Mouse (Mus musculus) neural tube, embryonic 13.5 days (tissue): ENCODE data around the gene Dgkh. TPM values are rescaled to one million over a fixed set of nuclear protein-coding genes. Genes with fewer than 3 reads are reported as not detected.
A peak's percentile ranks its signal among the peaks of the same experiment; 100 is the strongest.
"Not testable (repeated sequence)": the region's sequence is repeated elsewhere in the genome, so short reads cannot be mapped to it uniquely, and the experiment has no call there.

Experiments used
- ATAC-seq: fragments of 200-750 bp; cut with Nextera tagmentation; 2 replicates; pipeline ENCODE4 v1.8.0; 2017; ENCODE audit warnings: low read depth, mild to moderate bottlenecking, moderate TSS enrichment, moderate library complexity
- H3K27ac ChIP-seq: fragments of 300-500 bp; sonication (generic); replicated peaks from 2 replicates; pipeline ENCODE4 v1.5.1; 2015; ENCODE audit warnings: moderate library complexity, mild to moderate bottlenecking, inconsistent platforms
- H3K27me3 ChIP-seq: fragments of 300-500 bp; sonication (generic); 2 replicates; pipeline ENCODE4 v1.6.1; 2015; ENCODE audit warnings: mild to moderate bottlenecking, inconsistent platforms
- H3K36me3 ChIP-seq: fragments of 300-500 bp; sonication (generic); 2 replicates; pipeline ENCODE4 v1.6.1; 2015; ENCODE audit warnings: mild to moderate bottlenecking, inconsistent platforms
- H3K4me1 ChIP-seq: fragments of 300-500 bp; sonication (generic); replicated peaks from 2 replicates; pipeline ENCODE4 v1.6.1; 2015; ENCODE audit warnings: inconsistent platforms
- H3K4me2 ChIP-seq: fragments of 300-500 bp; sonication (generic); 2 replicates; pipeline ENCODE4 v1.6.1; 2015; ENCODE audit warnings: inconsistent platforms, mild to moderate bottlenecking, moderate library complexity
- H3K4me3 ChIP-seq: fragments of 300-500 bp; sonication (generic); 2 replicates; pipeline ENCODE4 v1.5.1; 2015; ENCODE audit warnings: mild to moderate bottlenecking, inconsistent platforms
- H3K9ac ChIP-seq: fragments of 300-500 bp; sonication (generic); 2 replicates; pipeline ENCODE4 v1.6.1; 2015; ENCODE audit warnings: moderate library complexity, mild to moderate bottlenecking, inconsistent platforms
- H3K9me3 ChIP-seq: fragments of 300-500 bp; sonication (generic); 2 replicates; pipeline ENCODE4 v1.6.1; 2016; ENCODE audit warnings: inconsistent platforms
- WGBS: fragments of 180-500 bp; shearing (Covaris S2); methylation state at CpG from one replicate; pipeline ENCODE4 v1.1.7; 2015; 5-methylcytosine and 5-hydroxymethylcytosine counted together
- polyA plus RNA-seq: library from polyadenylated mRNA; unstranded; fragments of >200 nt; fragmentation: Nextera tagmentation; extraction: Ambion mirVana; gene quantifications from 2 replicates; pipeline ENCODE4 v1.2.1, GENCODE M21; 2015

Dgkh gene
- polyA plus RNA-seq, 1 experiment from 2014 or later: 16.3 TPM

GRCm38 (mm10) chr14:78734203-78734602, 1.6 kb upstream of the Dgkh start:
- ATAC-seq, H3K27ac ChIP-seq, H3K9ac ChIP-seq, H3K36me3 ChIP-seq, H3K4me3 ChIP-seq, H3K9me3 ChIP-seq: not testable (repeated sequence)
- Histone ChIP-seq H3K4me1 (peaks cover 35% of the 10 kb centered on the region), H3K4me2 (peak overlapping the region; percentile 97), H3K27me3 (0 out of 2 replicates have a peak, but pooled peaks cover 11% of the 10 kb centered on the region)
- 29% methylated on average over 5 of the region's 5 CpGs for WGBS

GRCm38 (mm10) chr14:78733366-78734076, 945 bp upstream of the Dgkh start:
- H3K27ac ChIP-seq: peak overlapping the region; percentile 94
- no peaks in the 10 kb centered on the region for H3K36me3 ChIP-seq
- H3K9ac ChIP-seq: peak overlapping the region; percentile 93
- no peaks in the 10 kb centered on the region for H3K9me3 ChIP-seq
- WGBS: 18% methylated on average over 12 of the region's 12 CpGs
- H3K4me1 ChIP-seq: peaks cover 35% of the 10 kb centered on the region
- ATAC-seq: no peak
- H3K4me2 ChIP-seq: peak overlapping the region; percentile 97
- H3K4me3 ChIP-seq: peak overlapping the region; percentile 85
- 0 out of 2 replicates have a peak, but pooled peaks cover 11% of the 10 kb centered on the region for H3K27me3 ChIP-seq

- H3K27ac ChIP-seq: peak overlapping the region; percentile 94
- under 1% methylated on average over 62 of the region's 90 CpGs for WGBS
- H3K9me3 ChIP-seq: no peaks in the 10 kb centered on the region
- H3K36me3 ChIP-seq: no peaks in the 10 kb centered on the region
- 0 out of 2 replicates have a peak, but pooled peaks cover 11% of the 10 kb centered on the region for H3K27me3 ChIP-seq
- peak overlapping the region; percentile 85 for H3K4me3 ChIP-seq
- peak overlapping the region; percentile 97 for H3K4me2 ChIP-seq
- peak overlapping the region; percentile 93 for H3K9ac ChIP-seq
- ATAC-seq: peak; percentile 61
- peaks cover 35% of the 10 kb centered on the region for H3K4me1 ChIP-seq
These were observed 542 bp downstream of the Dgkh start for GRCm38 (mm10) chr14:78731852-78732616.

GRCm38 (mm10) chr14:78731240-78731639, 1.3 kb downstream of the Dgkh start:
- Histone ChIP-seq H3K9ac (peak overlapping the region; percentile 93), H3K27me3 (peaks cover 15% of the 10 kb centered on the region; the same call in 1 of the 2 replicates), H3K36me3 (no peaks in the 10 kb centered on the region), H3K4me1 (peaks cover 35% of the 10 kb centered on the region), H3K4me2 (peak overlapping the region; percentile 97), H3K27ac (no peak overlapping the region), H3K4me3 (peak overlapping the region; percentile 85), H3K9me3 (no peaks in the 10 kb centered on the region)
- no peak for ATAC-seq
- 6% methylated on average over 12 of the region's 12 CpGs for WGBS

- H3K27ac ChIP-seq: no peak overlapping the region
- peak overlapping the region; percentile 92 for H3K4me2 ChIP-seq
- no peak for ATAC-seq
- peak overlapping the region; percentile 80 for H3K9ac ChIP-seq
- H3K4me1 ChIP-seq: peaks cover 36% of the 10 kb centered on the region
- no peaks in the 10 kb centered on the region for H3K9me3 ChIP-seq
- peaks cover 9% of the 10 kb centered on the region; the same call in 1 of the 2 replicates for H3K27me3 ChIP-seq
- peak overlapping the region; percentile 62; the same call in 1 of the 2 replicates for H3K4me3 ChIP-seq
- WGBS: 22% methylated on average over 13 of the region's 13 CpGs
- no peaks in the 10 kb centered on the region for H3K36me3 ChIP-seq
These were observed 6.6 kb downstream of the Dgkh start for GRCm38 (mm10) chr14:78725976-78726375.

GRCm38 (mm10) chr14:78725307-78725956, 7.1 kb downstream of the Dgkh start:
- ATAC-seq: peak; percentile 59
- Histone ChIP-seq H3K4me3 (peak overlapping the region; percentile 62), H3K4me1 (peaks cover 30% of the 10 kb centered on the region), H3K9ac (peak overlapping the region; percentile 80), H3K27me3 (peaks cover 9% of the 10 kb centered on the region; the same call in 1 of the 2 replicates), H3K27ac (0 out of 2 replicates have a peak overlapping the region, but pooled peaks have one; percentile 52), H3K36me3 (no peaks in the 10 kb centered on the region), H3K9me3 (no peaks in the 10 kb centered on the region), H3K4me2 (peak overlapping the region; percentile 92)
- WGBS: 1% methylated on average over 26 of the region's 26 CpGs

- peaks cover 9% of the 10 kb centered on the region; the same call in 1 of the 2 replicates for H3K27me3 ChIP-seq
- H3K9me3 ChIP-seq: no peaks in the 10 kb centered on the region
- ATAC-seq: peak; percentile 85
- peak overlapping the region; percentile 62 for H3K4me3 ChIP-seq
- peak overlapping the region; percentile 92 for H3K4me2 ChIP-seq
- H3K27ac ChIP-seq: peak overlapping the region; percentile 52; the same call in 1 of the 2 replicates
- no peaks in the 10 kb centered on the region for H3K36me3 ChIP-seq
- H3K4me1 ChIP-seq: peaks cover 23% of the 10 kb centered on the region
- WGBS: under 1% methylated on average over 52 of the region's 52 CpGs
- H3K9ac ChIP-seq: peak overlapping the region; percentile 80
These were observed 7.9 kb downstream of the Dgkh start for GRCm38 (mm10) chr14:78724414-78725306.

- H3K9ac ChIP-seq, H3K27me3 ChIP-seq, H3K36me3 ChIP-seq, H3K27ac ChIP-seq, H3K9me3 ChIP-seq, ATAC-seq, H3K4me3 ChIP-seq, H3K4me2 ChIP-seq: not testable (repeated sequence)
- H3K4me1 ChIP-seq: peaks cover 22% of the 10 kb centered on the region
- WGBS: 91% methylated on average over 4 of the region's 4 CpGs
These were observed 8.9 kb downstream of the Dgkh start for GRCm38 (mm10) chr14:78723655-78724054.

GRCm38 (mm10) chr14:78722031-78722430, 10.5 kb downstream of the Dgkh start:
- no peak overlapping the region for H3K4me2 ChIP-seq
- ATAC-seq: no peak
- H3K4me3 ChIP-seq: no peak overlapping the region
- no peak overlapping the region for H3K9ac ChIP-seq
- peaks cover 9% of the 10 kb centered on the region; the same call in 1 of the 2 replicates for H3K27me3 ChIP-seq
- H3K4me1 ChIP-seq: peaks cover 22% of the 10 kb centered on the region
- H3K27ac ChIP-seq: no peak overlapping the region
- peaks cover 9% of the 10 kb centered on the region for H3K36me3 ChIP-seq
- 64% methylated on average over 5 of the region's 5 CpGs for WGBS
- no peaks in the 10 kb centered on the region for H3K9me3 ChIP-seq

- H3K36me3 ChIP-seq: peaks cover 9% of the 10 kb centered on the region
- no peaks in the 10 kb centered on the region for H3K4me1 ChIP-seq
- no peaks in the 10 kb centered on the region for H3K27me3 ChIP-seq
- H3K27ac ChIP-seq: no peak overlapping the region
- H3K4me2 ChIP-seq: no peak overlapping the region
- no peak for ATAC-seq
- H3K4me3 ChIP-seq: no peak overlapping the region
- H3K9me3 ChIP-seq: no peaks in the 10 kb centered on the region
- 95% methylated on average over 7 of the region's 7 CpGs for WGBS
- no peak overlapping the region for H3K9ac ChIP-seq
These were observed 16.5 kb downstream of the Dgkh start for GRCm38 (mm10) chr14:78716035-78716434.

- H3K27ac ChIP-seq: 0 out of 2 replicates have a peak overlapping the region, but pooled peaks have one; percentile 6
- no peak for ATAC-seq
These were observed 19.9 kb downstream of the Dgkh start for GRCm38 (mm10) chr14:78712565-78713148.

More at GRCm38 (mm10) chr14:78712565-78713148, 19.9 kb downstream of the Dgkh start:
- no peak overlapping the region for H3K4me2 ChIP-seq
- no peaks in the 10 kb centered on the region for H3K27me3 ChIP-seq
- H3K4me3 ChIP-seq: no peak overlapping the region
- no peaks in the 10 kb centered on the region for H3K4me1 ChIP-seq
- no peak overlapping the region for H3K9ac ChIP-seq
- 62% methylated on average over 20 of the region's 20 CpGs for WGBS
- H3K36me3 ChIP-seq: peaks cover 5% of the 10 kb centered on the region
- no peaks in the 10 kb centered on the region for H3K9me3 ChIP-seq
